Mouse (Mus musculus): ENCODE data around the gene Ahcyl2. TPM values are rescaled to one million over a fixed set of nuclear protein-coding genes. Genes with fewer than 3 reads are reported as not detected.

Gene Ahcyl2
- polyA plus RNA-seq, 1 experiment from 2014 or later = 14.0 TPM

GRCm38 (mm10) chr6:29827291-29828242 is 59.8 kb downstream of the Ahcyl2 start:
- Histone ChIP-seq H3K4me1 (ENCODE audit: control insufficient read depth, insufficient read depth, low read length) (no peaks in the 10 kb centered on the region), H3K4me2 (ENCODE audit: low read depth, low read length) (no peak overlapping the region), H3K36me3 (ENCODE audit: control insufficient read depth, insufficient read depth, low read length) (no peaks in the 10 kb centered on the region), H3K27me3 (replicated peaks; ENCODE audit: control insufficient read depth, insufficient read depth, low read length) (no peaks in the 10 kb centered on the region), H3K27ac (replicated peaks; ENCODE audit: low read depth, low read length) (no peak overlapping the region), H3K4me3 (ENCODE audit: low read depth, low read length) (no peak overlapping the region), H3K9me3 (ENCODE audit: control insufficient read depth, low read length) (no peaks in the 10 kb centered on the region), H3K9ac (ENCODE audit: low read depth, low read length) (no peak overlapping the region)
- ATAC-seq (ENCODE audit: low read depth) (no peak), DNase-seq (ENCODE audit: low spot score) (no peak)
- 73% methylated on average over 5 of the region's 5 CpGs for WGBS

- Histone ChIP-seq H3K27ac (replicated peaks; ENCODE audit: low read depth, low read length) (no peak overlapping the region), H3K36me3 (ENCODE audit: control insufficient read depth, insufficient read depth, low read length) (no peaks in the 10 kb centered on the region), H3K27me3 (replicated peaks; ENCODE audit: control insufficient read depth, insufficient read depth, low read length) (no peaks in the 10 kb centered on the region), H3K4me3 (ENCODE audit: low read depth, low read length) (no peak overlapping the region), H3K4me2 (ENCODE audit: low read depth, low read length) (no peak overlapping the region), H3K9me3 (ENCODE audit: control insufficient read depth, low read length) (no peaks in the 10 kb centered on the region), H3K4me1 (ENCODE audit: control insufficient read depth, insufficient read depth, low read length) (no peaks in the 10 kb centered on the region), H3K9ac (ENCODE audit: low read depth, low read length) (no peak overlapping the region)
- DNase-seq (ENCODE audit: low spot score) = no peak
- ATAC-seq (ENCODE audit: low read depth) = no peak
- 68% methylated on average over 3 of the region's 3 CpGs for WGBS
Measured at GRCm38 (mm10) chr6:29828574-29829234, 60.9 kb downstream of the Ahcyl2 start.

- H3K4me2 ChIP-seq (ENCODE audit: low read depth, low read length) = no peak overlapping the region
- WGBS = 79% methylated on average over 4 of the region's 4 CpGs
Measured at GRCm38 (mm10) chr6:29832356-29832755, 64.5 kb downstream of the Ahcyl2 start.

GRCm38 (mm10) chr6:29833117-29833516 is 65.3 kb downstream of the Ahcyl2 start:
- no peak for DNase-seq (ENCODE audit: low spot score)
- ATAC-seq (ENCODE audit: low read depth) = no peak

More at GRCm38 (mm10) chr6:29832356-29832755, 64.5 kb downstream of the Ahcyl2 start:
- H3K4me3 ChIP-seq (ENCODE audit: low read depth, low read length) = no peak overlapping the region
- H3K27ac ChIP-seq (replicated peaks; ENCODE audit: low read depth, low read length) = no peak overlapping the region
- ATAC-seq (ENCODE audit: low read depth) = no peak
- H3K36me3 ChIP-seq (ENCODE audit: control insufficient read depth, insufficient read depth, low read length) = no peaks in the 10 kb centered on the region
- no peak overlapping the region for H3K9ac ChIP-seq (ENCODE audit: low read depth, low read length)
- no peaks in the 10 kb centered on the region for H3K9me3 ChIP-seq (ENCODE audit: control insufficient read depth, low read length)
- DNase-seq (ENCODE audit: low spot score) = no peak
- H3K4me1 ChIP-seq (ENCODE audit: control insufficient read depth, insufficient read depth, low read length) = no peaks in the 10 kb centered on the region
- H3K27me3 ChIP-seq (replicated peaks; ENCODE audit: control insufficient read depth, insufficient read depth, low read length) = no peaks in the 10 kb centered on the region

GRCm38 (mm10) chr6:29833568-29834255 is 65.9 kb downstream of the Ahcyl2 start:
- DNase-seq (ENCODE audit: low spot score) = peak; percentile 32
- 60% methylated on average over 4 of the region's 4 CpGs for whole genome bisulfite sequencing

More at GRCm38 (mm10) chr6:29833117-29833516, 65.3 kb downstream of the Ahcyl2 start:
- Histone ChIP-seq H3K4me3 (ENCODE audit: low read depth, low read length) (no peak overlapping the region), H3K27me3 (replicated peaks; ENCODE audit: control insufficient read depth, insufficient read depth, low read length) (no peaks in the 10 kb centered on the region), H3K4me1 (ENCODE audit: control insufficient read depth, insufficient read depth, low read length) (no peaks in the 10 kb centered on the region), H3K9ac (ENCODE audit: low read depth, low read length) (no peak overlapping the region), H3K9me3 (ENCODE audit: control insufficient read depth, low read length) (no peaks in the 10 kb centered on the region), H3K27ac (replicated peaks; ENCODE audit: low read depth, low read length) (no peak overlapping the region), H3K4me2 (ENCODE audit: low read depth, low read length) (no peak overlapping the region), H3K36me3 (ENCODE audit: control insufficient read depth, insufficient read depth, low read length) (no peaks in the 10 kb centered on the region)
- WGBS = 84% methylated on average over 4 of the region's 4 CpGs

GRCm38 (mm10) chr6:29835543-29836177 is 67.8 kb downstream of the Ahcyl2 start:
- Histone ChIP-seq H3K9ac (ENCODE audit: low read depth, low read length) (no peak overlapping the region), H3K4me1 (ENCODE audit: control insufficient read depth, insufficient read depth, low read length) (no peaks in the 10 kb centered on the region), H3K4me2 (ENCODE audit: low read depth, low read length) (no peak overlapping the region), H3K27ac (replicated peaks; ENCODE audit: low read depth, low read length) (no peak overlapping the region), H3K27me3 (replicated peaks; ENCODE audit: control insufficient read depth, insufficient read depth, low read length) (no peaks in the 10 kb centered on the region), H3K4me3 (ENCODE audit: low read depth, low read length) (no peak overlapping the region), H3K9me3 (ENCODE audit: control insufficient read depth, low read length) (no peaks in the 10 kb centered on the region), H3K36me3 (ENCODE audit: control insufficient read depth, insufficient read depth, low read length) (no peaks in the 10 kb centered on the region)
- 81% methylated on average over 3 of the region's 3 CpGs for WGBS
- DNase-seq (ENCODE audit: low spot score) (no peak), ATAC-seq (ENCODE audit: low read depth) (no peak)

More at GRCm38 (mm10) chr6:29833568-29834255, 65.9 kb downstream of the Ahcyl2 start:
- Histone ChIP-seq H3K4me2 (ENCODE audit: low read depth, low read length) (no peak overlapping the region), H3K36me3 (ENCODE audit: control insufficient read depth, insufficient read depth, low read length) (no peaks in the 10 kb centered on the region), H3K4me1 (ENCODE audit: control insufficient read depth, insufficient read depth, low read length) (no peaks in the 10 kb centered on the region), H3K4me3 (ENCODE audit: low read depth, low read length) (no peak overlapping the region), H3K27ac (replicated peaks; ENCODE audit: low read depth, low read length) (no peak overlapping the region), H3K27me3 (replicated peaks; ENCODE audit: control insufficient read depth, insufficient read depth, low read length) (no peaks in the 10 kb centered on the region), H3K9ac (ENCODE audit: low read depth, low read length) (no peak overlapping the region), H3K9me3 (ENCODE audit: control insufficient read depth, low read length) (no peaks in the 10 kb centered on the region)
- peak; percentile 72; the same call in 1 of the 2 replicates for ATAC-seq (ENCODE audit: low read depth)

- H3K4me3 ChIP-seq (ENCODE audit: low read depth, low read length) = no peak overlapping the region
- H3K4me1 ChIP-seq (ENCODE audit: control insufficient read depth, insufficient read depth, low read length) = no peaks in the 10 kb centered on the region
- no peaks in the 10 kb centered on the region for H3K9me3 ChIP-seq (ENCODE audit: control insufficient read depth, low read length)
- H3K4me2 ChIP-seq (ENCODE audit: low read depth, low read length) = no peak overlapping the region
- H3K27ac ChIP-seq (replicated peaks; ENCODE audit: low read depth, low read length) = no peak overlapping the region
- H3K27me3 ChIP-seq (replicated peaks; ENCODE audit: control insufficient read depth, insufficient read depth, low read length) = no peaks in the 10 kb centered on the region
- DNase-seq (ENCODE audit: low spot score) = no peak
- no peak overlapping the region for H3K9ac ChIP-seq (ENCODE audit: low read depth, low read length)
- no peak for ATAC-seq (ENCODE audit: low read depth)
- no peaks in the 10 kb centered on the region for H3K36me3 ChIP-seq (ENCODE audit: control insufficient read depth, insufficient read depth, low read length)
- 92% methylated on average over 2 of the region's 2 CpGs for WGBS
Measured at GRCm38 (mm10) chr6:29837579-29837978, 69.8 kb downstream of the Ahcyl2 start.

- Histone ChIP-seq H3K4me2 (ENCODE audit: low read depth, low read length) (no peak overlapping the region), H3K4me3 (ENCODE audit: low read depth, low read length) (no peak overlapping the region), H3K9me3 (ENCODE audit: control insufficient read depth, low read length) (no peaks in the 10 kb centered on the region), H3K4me1 (ENCODE audit: control insufficient read depth, insufficient read depth, low read length) (no peaks in the 10 kb centered on the region), H3K27me3 (replicated peaks; ENCODE audit: control insufficient read depth, insufficient read depth, low read length) (no peaks in the 10 kb centered on the region), H3K27ac (replicated peaks; ENCODE audit: low read depth, low read length) (no peak overlapping the region), H3K36me3 (ENCODE audit: control insufficient read depth, insufficient read depth, low read length) (no peaks in the 10 kb centered on the region), H3K9ac (ENCODE audit: low read depth, low read length) (no peak overlapping the region)
- DNase-seq (ENCODE audit: low spot score) (no peak), ATAC-seq (ENCODE audit: low read depth) (no peak)
- WGBS = 91% methylated on average over 3 of the region's 3 CpGs
Measured at GRCm38 (mm10) chr6:29838531-29838930, 70.7 kb downstream of the Ahcyl2 start.
